Comparison of ENCODE assay signal across 8 mouse cellular contexts in genomic region chr7:65154576-65154975, GRCm38 (mm10). TPM values are rescaled to one million over a fixed set of nuclear protein-coding genes. Genes with fewer than 3 reads are reported as not detected.
DNase-seq lines count a peak whose midpoint lies in the region; ATAC-seq and TF ChIP-seq lines count a peak whose summit lies in the region.
"Had no signal": no experiment of that assay in that cellular context is flagged by ENCODE, and none has a peak within 500 bp of the region (broad histone marks: within the 10 kb centered on the region; RNA-seq: fewer than 3 reads in every experiment).

No protein-coding gene starts in this region.

- no peaks in the 10 kb centered on the region for H3K36me3 ChIP-seq in liver, postnatal 0 days (replicated peaks; ENCODE audit: insufficient read depth, low read length)
- H3K36me3 ChIP-seq in liver, embryonic 12.5 days, result no peaks in the 10 kb centered on the region
- no peaks in the 10 kb centered on the region for H3K36me3 ChIP-seq in limb, embryonic 13.5 days

- H3K27me3 ChIP-seq in liver, postnatal 0 days (ENCODE audit: insufficient read depth, low read length), result peaks cover 40% of the 10 kb centered on the region
- H3K27me3 ChIP-seq in liver, embryonic 12.5 days (replicated peaks), result peaks cover 63% of the 10 kb centered on the region
- peaks cover 52% of the 10 kb centered on the region for H3K27me3 ChIP-seq in limb, embryonic 13.5 days

- peaks cover 6% of the 10 kb centered on the region for H3K4me1 ChIP-seq in liver, postnatal 0 days (ENCODE audit: insufficient read depth)
- H3K4me1 ChIP-seq in liver, embryonic 12.5 days, result no peaks in the 10 kb centered on the region
- H3K4me1 ChIP-seq in limb, embryonic 13.5 days, result peaks cover 11% of the 10 kb centered on the region

- H3K9ac ChIP-seq in liver, postnatal 0 days (replicated peaks), result no peak overlapping the region
- no peak overlapping the region for H3K9ac ChIP-seq in liver, embryonic 12.5 days
- H3K9ac ChIP-seq in limb, embryonic 13.5 days, result no peak overlapping the region

- TF ChIP-seq CTCF in liver, postnatal 0 days (IDR thresholded peaks at IDR 0.05; ENCODE audit: low read depth), result 0 out of 2 replicates have a peak, but pooled peaks have one; percentile 3

- no peak overlapping the region for H3K4me2 ChIP-seq in liver, postnatal 0 days (ENCODE audit: low read depth, low read length)
- no peak overlapping the region for H3K4me2 ChIP-seq in liver, embryonic 12.5 days
- H3K4me2 ChIP-seq in limb, embryonic 13.5 days (replicated peaks), result peak overlapping the region; percentile 96

- no peak for TF ChIP-seq EP300 in liver, postnatal 0 days (IDR thresholded peaks at IDR 0.05; ENCODE audit: low read depth)

- no peak overlapping the region for H3K4me3 ChIP-seq in liver, postnatal 0 days (ENCODE audit: low read depth, low read length)
- H3K4me3 ChIP-seq in liver, embryonic 12.5 days, result no peak overlapping the region
- peak overlapping the region; percentile 70 for H3K4me3 ChIP-seq in limb, embryonic 13.5 days

- H3K9me3 ChIP-seq in liver, postnatal 0 days (ENCODE audit: low read length), result no peaks in the 10 kb centered on the region
- H3K9me3 ChIP-seq in liver, embryonic 12.5 days (replicated peaks), result no peaks in the 10 kb centered on the region
- H3K9me3 ChIP-seq in limb, embryonic 13.5 days, result no peaks in the 10 kb centered on the region

- H3K27ac ChIP-seq in liver, postnatal 0 days (ENCODE audit: low read depth), result no peak overlapping the region
- no peak overlapping the region for H3K27ac ChIP-seq in liver, embryonic 12.5 days
- H3K27ac ChIP-seq in limb, embryonic 13.5 days, result no peak overlapping the region

- ATAC-seq in liver, postnatal 0 days, result no peak
- ATAC-seq in liver, embryonic 12.5 days, result no peak
- no peak for ATAC-seq in limb, embryonic 13.5 days (ENCODE audit: low FRiP score, low read depth)

- no peak for DNase-seq in liver, postnatal 0 days
- DNase-seq in frontal cortex, postnatal 36 days (ENCODE audit: low spot score in 2 of 2), result peak; percentile 44 to 64
- DNase-seq in right cerebral cortex, postnatal 36 days (ENCODE audit: low spot score in 2 of 2), result peak; percentile 58 to 62
- DNase-seq in urinary bladder, postnatal 14 days (ENCODE audit: low spot score), result no peak
- DNase-seq in thymus, adult 18-20 months, result no peak
- DNase-seq: cerebellum, adult 2 months had no signal

- WGBS in liver, postnatal 0 days (ENCODE audit: insufficient replicate concordance), result 26% methylated on average over 7 of the region's 7 CpGs
- 26% methylated on average over 7 of the region's 7 CpGs for WGBS in liver, embryonic 12.5 days (ENCODE audit: insufficient replicate concordance)
- WGBS in limb, embryonic 13.5 days, result 6% methylated on average over 7 of the region's 7 CpGs

RNA-seq across cellular contexts. Expression of gene Fam189a1, which starts 1.8 kb away (rescaled TPM):
- polyA plus RNA-seq in liver, postnatal 0 days (2015; fragmentation: Nextera tagmentation; extraction: Ambion mirVana), result 0.08 and 0.36 TPM in 2 replicates
- polyA plus RNA-seq in liver, embryonic 12.5 days (2016; fragmentation: Nextera tagmentation; extraction: Ambion mirVana), result not detected in 2 replicates
- polyA plus RNA-seq in limb, embryonic 13.5 days (2015; fragmentation: Nextera tagmentation; extraction: Ambion mirVana), result 3.3 and 4.5 TPM in 2 replicates

Comparison
In these comparisons a context has a peak if more than half of its experiments do, and no peak if none do; other contexts are left out.
1. DNase-seq: peak in frontal cortex, postnatal 36 days (2 of 2) and right cerebral cortex, postnatal 36 days (2 of 2); none in liver, postnatal 0 days (single experiment), urinary bladder, postnatal 14 days (single experiment) and thymus, adult 18-20 months (0 of 2).